Mouse (Mus musculus) Patski (cell line): ENCODE measurements around the gene Gps1. TPM values are rescaled to one million over a fixed set of nuclear protein-coding genes. Genes with fewer than 3 reads are reported as not detected.

Experiments
- ATAC-seq: fragments of 100-300 bp; one replicate; pipeline ENCODE4 v1.8.0; 2021
- CTCF ChIA-PET: fragments of 350-600 bp; sonication (Branson Sonifier 250); formaldehyde crosslinking; loops from one replicate; lab custom pipeline; 2022; ENCODE audit warnings: inconsistent platforms; lab: Charles Lee
- POLR2A ChIA-PET: fragments of 350-600 bp; sonication (Branson Sonifier 250); formaldehyde crosslinking; loops from one replicate; lab custom pipeline; 2022; ENCODE audit warnings: antibody characterized with exemption, inconsistent platforms; lab: Charles Lee
- DNase-seq: peaks from one replicate; pipeline ENCODE4 v3.0.0-alpha.2; 2011; ENCODE audit warnings: low read depth, low spot score
- H3K27me3 ChIP-seq: fragments of 371-371 bp; one replicate; pipeline ENCODE4 v1.5.1; 2021
- CTCF ChIP-seq: fragments of 100-300 bp; IDR thresholded peaks from one replicate; pipeline ENCODE4 v1.5.1; 2021
- in situ Hi-C: fragments of 300-500 bp; cut with MboI; formaldehyde crosslinking; loops from 3 replicates; pipeline ENCODE4 v1.11.1; 2018; ENCODE audit warnings: low pct_unique_long_range_greater_than_20kb, mixed read lengths
- polyA plus RNA-seq: library from polyadenylated mRNA; unstranded; gene quantifications from one replicate; pipeline ENCODE4 v1.2.3, GENCODE M21; 2021

Gene Gps1
- polyA plus RNA-seq, 1 experiment from 2014 or later, result 138 TPM

DNA sequence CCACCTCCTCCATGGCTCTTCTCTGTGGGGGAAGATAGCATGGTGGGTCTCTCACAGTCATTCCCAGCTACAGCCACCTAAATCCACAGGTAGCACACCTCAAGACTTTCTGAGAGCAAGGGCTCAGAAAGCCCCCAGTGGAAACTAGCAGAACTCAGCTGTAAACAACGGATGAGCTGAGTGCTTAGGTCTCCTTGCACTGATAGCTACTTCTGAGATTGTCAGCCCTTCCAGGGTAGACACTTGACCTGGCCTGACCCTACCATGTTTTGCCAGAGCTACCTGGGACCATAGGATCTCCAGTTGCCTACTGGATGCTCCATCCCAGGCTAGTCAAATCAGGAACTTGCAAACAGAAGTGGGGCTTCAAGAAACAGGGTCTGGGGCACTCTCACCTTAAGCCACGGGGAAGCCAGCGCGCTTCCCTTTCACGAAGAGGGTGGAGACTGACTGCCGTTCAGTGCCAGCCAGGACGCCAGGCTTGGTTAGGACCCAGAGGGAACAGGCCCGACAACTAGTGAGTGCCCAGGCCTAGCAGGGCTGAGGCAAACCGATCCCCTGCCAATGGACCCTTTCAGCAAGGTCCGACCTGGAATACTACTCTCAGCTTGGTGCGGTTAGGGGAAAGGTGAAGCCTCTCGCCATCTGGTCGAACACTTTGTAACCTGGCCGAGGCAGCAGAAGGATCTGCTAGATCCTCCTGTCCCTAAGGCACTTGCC is 38.9 kb downstream of the Gps1 start:
- no peak for TF ChIP-seq CTCF
- no peaks in the 10 kb centered on the region for H3K27me3 ChIP-seq
- in situ Hi-C loops, result no loop called here
- ATAC-seq, result no peak
- no peak for DNase-seq
- POLR2A ChIA-PET, result interaction anchor here (1.0 to 2.5 kb wide), 8 partner anchors 9 to 49 kb away, joined by 3 to 9 read pairs (median 4); no protein-coding TSS in a partner anchor
- CTCF ChIA-PET, result interaction anchor here (0.9 to 3.8 kb wide), 5 partner anchors 9 to 230 kb away, joined by 3 to 15 read pairs (median 4); no protein-coding TSS in a partner anchor

- ATAC-seq (peak; percentile 10), DNase-seq (no peak)
- in situ Hi-C loops, result no loop called here
- ChIA-PET CTCF (interaction anchor here (0.9 to 3.8 kb wide), 4 partner anchors 10 to 230 kb away, joined by 3 to 15 read pairs (median 4); no protein-coding TSS in a partner anchor), POLR2A (interaction anchor here (1.0 to 2.5 kb wide), 7 partner anchors 9 to 49 kb away, joined by 3 to 9 read pairs (median 4); no protein-coding TSS in a partner anchor)
- no peaks in the 10 kb centered on the region for H3K27me3 ChIP-seq
- TF ChIP-seq CTCF, result no peak
Observed at GRCm38 (mm10) chr11:120823551-120823947, 39.5 kb downstream of the Gps1 start.

GRCm38 (mm10) chr11:120823956-120824786 is 40.1 kb downstream of the Gps1 start, which contains the start of gene Fasn:
Gene Fasn (minus strand): TSS chr11:120824547.
- CTCF ChIA-PET, result interaction anchor here (0.9 to 3.8 kb wide), 4 partner anchors 25 to 229 kb away, joined by 3 to 15 read pairs (median 4); no protein-coding TSS in a partner anchor
- POLR2A ChIA-PET, result interaction anchor here (1.0 to 2.5 kb wide), 7 partner anchors 9 to 48 kb away, joined by 3 to 9 read pairs (median 4); no protein-coding TSS in a partner anchor
- in situ Hi-C loops, result no loop called here
- ATAC-seq, result peak; percentile 74
- TF ChIP-seq CTCF, result no peak
- no peaks in the 10 kb centered on the region for H3K27me3 ChIP-seq
- DNase-seq, result peak; percentile 64

GRCm38 (mm10) chr11:120824787-120825288 is 40.8 kb downstream of the Gps1 start:
- ATAC-seq (no peak), DNase-seq (no peak)
- in situ Hi-C loops, result no loop called here
- POLR2A ChIA-PET, result interaction anchor here (0.7 to 2.5 kb wide), 4 partner anchors 14 to 26 kb away, joined by 3 to 6 read pairs (median 4); no protein-coding TSS in a partner anchor
- CTCF ChIA-PET, result interaction anchor here (1.4 to 3.8 kb wide), 2 partner anchors 25 to 27 kb away, joined by 3 to 15 read pairs; no protein-coding TSS in a partner anchor
- H3K27me3 ChIP-seq, result no peaks in the 10 kb centered on the region
- TF ChIP-seq CTCF, result no peak

GRCm38 (mm10) chr11:120825289-120825863 is 41.3 kb downstream of the Gps1 start:
- no peaks in the 10 kb centered on the region for H3K27me3 ChIP-seq
- no peak for TF ChIP-seq CTCF
- ChIA-PET CTCF (interaction anchor here (1.4 kb wide), 1 partner anchor 26 kb away, joined by 3 read pairs; no protein-coding TSS in a partner anchor), POLR2A (interaction anchor here (0.7 to 2.5 kb wide), 3 partner anchors 13 to 26 kb away, joined by 3 to 6 read pairs (median 3); no protein-coding TSS in a partner anchor)
- in situ Hi-C loops, result no loop called here
- no peak for ATAC-seq
- no peak for DNase-seq

- DNase-seq, result no peak
- H3K27me3 ChIP-seq, result no peaks in the 10 kb centered on the region
- TF ChIP-seq CTCF, result no peak
- CTCF ChIA-PET, result no interaction called here
- POLR2A ChIA-PET, result no interaction called here
- ATAC-seq, result no peak
- in situ Hi-C loops, result no loop called here
Observed at GRCm38 (mm10) chr11:120826016-120826953, 42.2 kb downstream of the Gps1 start.

- TF ChIP-seq CTCF, result no peak
- ChIA-PET POLR2A (no interaction called here), CTCF (no interaction called here)
- in situ Hi-C loops, result no loop called here
- ATAC-seq, result no peak
- DNase-seq, result no peak
- no peaks in the 10 kb centered on the region for H3K27me3 ChIP-seq
Observed at GRCm38 (mm10) chr11:120828416-120828815, 44.3 kb downstream of the Gps1 start.

- in situ Hi-C loops, result no loop called here
- no peak for DNase-seq
- CTCF ChIA-PET, result interaction anchor here (0.9 kb wide), 1 partner anchor 30 kb away, joined by 3 read pairs; no protein-coding TSS in a partner anchor
- no peak for ATAC-seq
- H3K27me3 ChIP-seq, result no peaks in the 10 kb centered on the region
- POLR2A ChIA-PET, result no interaction called here
- no peak for TF ChIP-seq CTCF
Observed at GRCm38 (mm10) chr11:120829757-120830532, 45.9 kb downstream of the Gps1 start.
